Mouse (Mus musculus): Measurements from ENCODE around the gene Top1.

DNA sequence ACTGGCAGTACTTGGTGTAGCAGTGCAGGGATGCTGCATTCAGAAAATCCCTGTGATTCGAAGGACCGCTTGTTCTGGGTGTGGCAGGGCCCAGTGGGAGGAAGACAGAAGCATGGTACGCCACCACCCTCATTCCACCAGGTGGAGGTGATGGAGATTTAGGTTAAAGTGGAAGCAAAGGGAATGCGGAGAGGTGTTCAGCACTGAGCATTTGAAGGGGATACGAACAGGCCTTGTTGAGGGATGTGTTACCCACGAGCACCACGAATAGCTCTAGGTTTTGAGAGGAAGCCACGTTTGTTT lies 16.2 kb upstream of the Top1 start:
- TF ChIP-seq CTCF (IDR thresholded peaks at IDR 0.05; ENCODE audit: borderline replicate concordance, extremely low read depth, insufficient read depth, insufficient read length) (no peak), POLR2A (IDR thresholded peaks at IDR 0.05; ENCODE audit: borderline replicate concordance, extremely low read depth, insufficient read depth, insufficient read length, poor library complexity, severe bottlenecking) (no peak)

Measured in brain, embryonic 14.5 days (tissue).